Mouse (Mus musculus): ENCODE measurements at regions not wholly inside any gene's neighbourhood (a gene's known extent, or its start where the extent isn't known, plus 50 kb on each side); places are given as distances from the start of the nearest gene placed in this dataset.

- no peaks in the 10 kb centered on the region for H3K4me1 ChIP-seq (ENCODE audit: control insufficient read depth, insufficient read depth, low read length)
- no peaks in the 10 kb centered on the region for H3K36me3 ChIP-seq (ENCODE audit: control insufficient read depth, insufficient read depth, low read length)
- no peak overlapping the region for H3K9ac ChIP-seq (replicated peaks; ENCODE audit: low read length)
- H3K4me2 ChIP-seq (ENCODE audit: low read length) = no peak overlapping the region
- 79% methylated on average over 2 of the region's 2 CpGs for WGBS
- H3K4me3 ChIP-seq (replicated peaks; ENCODE audit: low read depth, low read length) = no peak overlapping the region
- H3K9me3 ChIP-seq (ENCODE audit: control insufficient read depth, low read length) = no peaks in the 10 kb centered on the region
- DNase-seq = no peak
- no peak for ATAC-seq (ENCODE audit: low FRiP score, low TSS enrichment)
- H3K27ac ChIP-seq (replicated peaks; ENCODE audit: low read depth, low read length) = no peak overlapping the region
- no peaks in the 10 kb centered on the region for H3K27me3 ChIP-seq (ENCODE audit: control insufficient read depth, insufficient read depth, low read length)
These were observed 72.4 kb upstream of the Rbpj start for GRCm38 (mm10) chr5:53393571-53393970.

DNA sequence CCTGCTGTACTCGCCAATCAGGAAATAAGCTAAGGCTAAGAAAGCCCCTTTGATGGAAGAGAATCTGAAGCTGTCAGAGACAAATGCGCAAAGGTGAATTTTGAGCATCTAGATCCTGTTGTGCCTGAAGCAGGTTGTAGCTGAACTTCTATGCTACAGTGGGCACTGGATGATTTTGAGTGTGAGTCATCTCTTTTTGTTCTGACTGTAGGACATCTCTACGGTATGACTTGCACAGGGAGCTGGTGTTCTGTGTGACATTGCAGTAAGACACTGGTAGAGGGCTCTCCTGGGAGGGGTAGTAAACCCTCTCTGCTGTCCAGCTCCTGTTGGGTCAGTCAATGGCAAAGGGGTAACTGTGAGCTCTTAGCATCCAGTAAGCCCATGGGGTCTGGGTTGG lies 71.4 kb upstream of the Rbpj start:
- no peak for ATAC-seq (ENCODE audit: low FRiP score, low TSS enrichment)
- H3K36me3 ChIP-seq (ENCODE audit: control insufficient read depth, insufficient read depth, low read length) = no peaks in the 10 kb centered on the region
- WGBS = 89% methylated on average over 3 of the region's 3 CpGs

DNA sequence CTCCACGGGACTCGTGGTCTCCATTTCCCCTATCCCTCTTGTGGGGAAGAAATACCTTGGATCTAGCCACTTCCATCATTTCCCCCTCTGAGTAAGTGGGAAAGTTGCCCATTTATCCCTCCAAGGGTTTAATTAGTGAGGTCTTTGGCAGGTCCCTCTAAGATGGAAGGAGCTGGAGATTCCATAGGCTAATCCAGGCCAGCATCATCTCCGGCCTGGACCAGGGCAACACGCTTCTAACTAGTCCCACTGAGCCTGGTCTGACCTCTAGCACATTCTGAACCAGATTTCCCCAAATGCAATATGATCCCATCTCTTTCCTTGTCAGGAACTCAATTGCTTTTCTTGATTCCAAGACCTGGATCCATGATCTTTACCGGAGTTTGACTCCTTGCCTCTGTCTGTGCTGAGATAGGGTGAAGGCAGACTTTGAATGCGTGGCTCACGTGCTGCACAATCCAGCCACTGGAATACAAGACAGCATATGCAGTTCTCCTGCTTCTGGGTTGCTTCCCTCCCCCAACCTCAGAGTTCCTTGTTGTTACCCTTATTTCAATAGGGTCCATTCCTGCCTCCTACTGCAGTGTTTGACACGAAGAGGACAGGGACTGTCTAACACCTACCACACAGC lies 67.4 kb upstream of the Rbpj start:
- no peak overlapping the region for H3K9ac ChIP-seq (replicated peaks; ENCODE audit: low read length)
- DNase-seq (no peak), ATAC-seq (ENCODE audit: low FRiP score, low TSS enrichment) (no peak)
- H3K4me2 ChIP-seq (ENCODE audit: low read length) = no peak overlapping the region
- 92% methylated on average over 8 of the region's 8 CpGs for WGBS
- no peak overlapping the region for H3K4me3 ChIP-seq (replicated peaks; ENCODE audit: low read depth, low read length)
- no peaks in the 10 kb centered on the region for H3K27me3 ChIP-seq (ENCODE audit: control insufficient read depth, insufficient read depth, low read length)
- H3K27ac ChIP-seq (replicated peaks; ENCODE audit: low read depth, low read length) = no peak overlapping the region
- no peaks in the 10 kb centered on the region for H3K9me3 ChIP-seq (ENCODE audit: control insufficient read depth, low read length)
- H3K36me3 ChIP-seq (ENCODE audit: control insufficient read depth, insufficient read depth, low read length) = no peaks in the 10 kb centered on the region
- no peaks in the 10 kb centered on the region for H3K4me1 ChIP-seq (ENCODE audit: control insufficient read depth, insufficient read depth, low read length)

More for the DNA sequence above, 71.4 kb upstream of the Rbpj start:
- no peak overlapping the region for H3K4me3 ChIP-seq (replicated peaks; ENCODE audit: low read depth, low read length)
- no peak for DNase-seq
- no peaks in the 10 kb centered on the region for H3K27me3 ChIP-seq (ENCODE audit: control insufficient read depth, insufficient read depth, low read length)
- no peak overlapping the region for H3K4me2 ChIP-seq (ENCODE audit: low read length)
- H3K27ac ChIP-seq (replicated peaks; ENCODE audit: low read depth, low read length) = no peak overlapping the region
- H3K9ac ChIP-seq (replicated peaks; ENCODE audit: low read length) = no peak overlapping the region
- H3K9me3 ChIP-seq (ENCODE audit: control insufficient read depth, low read length) = no peaks in the 10 kb centered on the region
- H3K4me1 ChIP-seq (ENCODE audit: control insufficient read depth, insufficient read depth, low read length) = no peaks in the 10 kb centered on the region

DNA sequence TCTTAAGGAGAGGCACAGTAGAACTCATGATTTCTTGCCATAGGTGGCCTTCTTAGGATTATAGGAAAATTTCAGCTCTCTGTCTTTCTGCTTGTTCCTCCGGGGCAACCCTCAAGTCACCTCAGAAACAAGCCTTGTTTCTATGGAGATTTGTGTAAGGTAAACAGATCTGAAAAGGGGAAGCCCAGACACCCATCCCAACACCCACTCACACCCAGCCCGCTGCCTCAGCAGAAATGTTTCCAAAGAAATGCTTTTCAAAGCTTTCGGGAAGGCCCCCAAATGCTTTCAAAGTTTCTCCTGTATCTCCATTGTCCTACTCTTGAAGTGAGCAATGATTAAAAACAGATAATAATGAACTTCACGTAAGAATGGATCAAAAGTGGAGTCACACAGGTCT lies 64.9 kb upstream of the Rbpj start:
- H3K27ac ChIP-seq (replicated peaks; ENCODE audit: low read depth, low read length) = no peak overlapping the region
- ATAC-seq (ENCODE audit: low FRiP score, low TSS enrichment) = no peak
- H3K9me3 ChIP-seq (ENCODE audit: control insufficient read depth, low read length) = no peaks in the 10 kb centered on the region
- H3K4me1 ChIP-seq (ENCODE audit: control insufficient read depth, insufficient read depth, low read length) = no peaks in the 10 kb centered on the region
- no peak for DNase-seq
- no peaks in the 10 kb centered on the region for H3K36me3 ChIP-seq (ENCODE audit: control insufficient read depth, insufficient read depth, low read length)
- no peaks in the 10 kb centered on the region for H3K27me3 ChIP-seq (ENCODE audit: control insufficient read depth, insufficient read depth, low read length)
- no peak overlapping the region for H3K4me2 ChIP-seq (ENCODE audit: low read length)
- H3K4me3 ChIP-seq (replicated peaks; ENCODE audit: low read depth, low read length) = no peak overlapping the region
- no peak overlapping the region for H3K9ac ChIP-seq (replicated peaks; ENCODE audit: low read length)
- WGBS = 73% methylated on average over 4 of the region's 4 CpGs

GRCm38 (mm10) chr5:53402022-53402421 lies 63.9 kb upstream of the Rbpj start:
- Histone ChIP-seq H3K36me3 (ENCODE audit: control insufficient read depth, insufficient read depth, low read length) (no peaks in the 10 kb centered on the region), H3K4me1 (ENCODE audit: control insufficient read depth, insufficient read depth, low read length) (no peaks in the 10 kb centered on the region), H3K9ac (replicated peaks; ENCODE audit: low read length) (no peak overlapping the region), H3K27ac (replicated peaks; ENCODE audit: low read depth, low read length) (no peak overlapping the region), H3K27me3 (ENCODE audit: control insufficient read depth, insufficient read depth, low read length) (no peaks in the 10 kb centered on the region), H3K4me3 (replicated peaks; ENCODE audit: low read depth, low read length) (no peak overlapping the region), H3K9me3 (ENCODE audit: control insufficient read depth, low read length) (no peaks in the 10 kb centered on the region), H3K4me2 (ENCODE audit: low read length) (no peak overlapping the region)
- 93% methylated on average over 4 of the region's 4 CpGs for WGBS
- no peak for ATAC-seq (ENCODE audit: low FRiP score, low TSS enrichment)
- no peak for DNase-seq

- Histone ChIP-seq H3K9ac (replicated peaks; ENCODE audit: low read length) (no peak overlapping the region), H3K36me3 (ENCODE audit: control insufficient read depth, insufficient read depth, low read length) (no peaks in the 10 kb centered on the region), H3K4me1 (ENCODE audit: control insufficient read depth, insufficient read depth, low read length) (no peaks in the 10 kb centered on the region), H3K27me3 (ENCODE audit: control insufficient read depth, insufficient read depth, low read length) (no peaks in the 10 kb centered on the region), H3K4me3 (replicated peaks; ENCODE audit: low read depth, low read length) (no peak overlapping the region), H3K9me3 (ENCODE audit: control insufficient read depth, low read length) (no peaks in the 10 kb centered on the region), H3K27ac (replicated peaks; ENCODE audit: low read depth, low read length) (no peak overlapping the region), H3K4me2 (ENCODE audit: low read length) (no peak overlapping the region)
- 90% methylated on average over 9 of the region's 9 CpGs for WGBS
- no peak for DNase-seq
- no peak for ATAC-seq (ENCODE audit: low FRiP score, low TSS enrichment)
These were observed 63.3 kb upstream of the Rbpj start for GRCm38 (mm10) chr5:53402619-53403151.

- DNase-seq (no peak), ATAC-seq (ENCODE audit: low FRiP score, low TSS enrichment) (no peak)
- WGBS = 88% methylated on average over 5 of the region's 5 CpGs
- Histone ChIP-seq H3K27me3 (ENCODE audit: control insufficient read depth, insufficient read depth, low read length) (no peaks in the 10 kb centered on the region), H3K36me3 (ENCODE audit: control insufficient read depth, insufficient read depth, low read length) (no peaks in the 10 kb centered on the region), H3K9ac (replicated peaks; ENCODE audit: low read length) (no peak overlapping the region), H3K4me2 (ENCODE audit: low read length) (no peak overlapping the region), H3K9me3 (ENCODE audit: control insufficient read depth, low read length) (no peaks in the 10 kb centered on the region), H3K4me1 (ENCODE audit: control insufficient read depth, insufficient read depth, low read length) (no peaks in the 10 kb centered on the region), H3K27ac (replicated peaks; ENCODE audit: low read depth, low read length) (no peak overlapping the region), H3K4me3 (replicated peaks; ENCODE audit: low read depth, low read length) (no peak overlapping the region)
These were observed 60.0 kb upstream of the Rbpj start for GRCm38 (mm10) chr5:53405929-53406328.

- DNase-seq (no peak), ATAC-seq (ENCODE audit: low FRiP score, low TSS enrichment) (no peak)
- H3K9ac ChIP-seq (replicated peaks; ENCODE audit: low read length) = no peak overlapping the region
- no peaks in the 10 kb centered on the region for H3K4me1 ChIP-seq (ENCODE audit: control insufficient read depth, insufficient read depth, low read length)
- no peak overlapping the region for H3K27ac ChIP-seq (replicated peaks; ENCODE audit: low read depth, low read length)
- WGBS = 95% methylated on average over 2 of the region's 2 CpGs
- H3K9me3 ChIP-seq (ENCODE audit: control insufficient read depth, low read length) = no peaks in the 10 kb centered on the region
- H3K4me3 ChIP-seq (replicated peaks; ENCODE audit: low read depth, low read length) = no peak overlapping the region
- H3K4me2 ChIP-seq (ENCODE audit: low read length) = no peak overlapping the region
- H3K27me3 ChIP-seq (ENCODE audit: control insufficient read depth, insufficient read depth, low read length) = no peaks in the 10 kb centered on the region
- H3K36me3 ChIP-seq (ENCODE audit: control insufficient read depth, insufficient read depth, low read length) = no peaks in the 10 kb centered on the region
These were observed 58.3 kb upstream of the Rbpj start for GRCm38 (mm10) chr5:53407646-53408045.

DNA sequence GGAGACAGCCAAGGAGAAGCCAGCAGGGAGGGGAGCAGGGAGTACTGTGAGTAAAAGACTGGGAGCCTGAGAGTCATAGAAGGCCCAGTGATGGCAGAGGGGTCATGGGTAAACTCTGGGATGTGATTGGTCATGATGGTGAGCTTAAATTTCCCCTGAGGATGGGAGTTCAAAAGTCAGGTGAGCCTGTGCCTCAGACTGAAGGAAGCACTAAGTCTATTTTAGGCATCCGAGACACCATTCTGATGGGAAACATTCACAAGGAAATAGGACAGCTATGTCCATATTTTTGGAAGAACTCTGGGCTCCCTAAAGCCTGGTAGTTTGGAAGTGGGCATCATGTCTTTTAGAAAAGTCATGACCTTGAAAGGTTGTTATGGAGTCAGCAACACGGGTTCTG lies 57.7 kb upstream of the Rbpj start:
- WGBS = 92% methylated on average over 2 of the region's 2 CpGs
- no peak overlapping the region for H3K4me2 ChIP-seq (ENCODE audit: low read length)
- no peak overlapping the region for H3K9ac ChIP-seq (replicated peaks; ENCODE audit: low read length)
- H3K27me3 ChIP-seq (ENCODE audit: control insufficient read depth, insufficient read depth, low read length) = no peaks in the 10 kb centered on the region
- H3K27ac ChIP-seq (replicated peaks; ENCODE audit: low read depth, low read length) = no peak overlapping the region
- no peaks in the 10 kb centered on the region for H3K4me1 ChIP-seq (ENCODE audit: control insufficient read depth, insufficient read depth, low read length)
- H3K4me3 ChIP-seq (replicated peaks; ENCODE audit: low read depth, low read length) = no peak overlapping the region
- H3K36me3 ChIP-seq (ENCODE audit: control insufficient read depth, insufficient read depth, low read length) = no peaks in the 10 kb centered on the region
- no peaks in the 10 kb centered on the region for H3K9me3 ChIP-seq (ENCODE audit: control insufficient read depth, low read length)
- no peak for DNase-seq
- no peak for ATAC-seq (ENCODE audit: low FRiP score, low TSS enrichment)
